In genomic region chr5:106785065-106785464, GRCm38 (mm10) we compare ENCODE assay signal across 12 mouse cellular contexts.
A peak's percentile ranks its signal among the peaks of the same experiment; 100 is the strongest.
DNase-seq lines count a peak whose midpoint lies in the region; ATAC-seq and TF ChIP-seq lines count a peak whose summit lies in the region.
"Had no signal": no experiment of that assay in that cellular context is flagged by ENCODE, and none has a peak within 500 bp of the region (broad histone marks: within the 10 kb centered on the region; RNA-seq: fewer than 3 reads in every experiment).

No protein-coding gene starts in this region.

- H3K79me2 ChIP-seq in heart, adult 2 months (replicated peaks; ENCODE audit: control insufficient read depth, insufficient read depth, low read length), result no peaks in the 10 kb centered on the region
- no peaks in the 10 kb centered on the region for H3K79me2 ChIP-seq in MEL (ENCODE audit: control insufficient read depth, insufficient read depth, low read length, poor library complexity)

- no peak for TF ChIP-seq POLR2A in heart, adult 2 months (IDR thresholded peaks at IDR 0.05; ENCODE audit: insufficient read depth, low read depth, low read length)
- no peak for TF ChIP-seq POLR2A in MEL (IDR thresholded peaks at IDR 0.05; ENCODE audit: control insufficient read depth in 1 of 2, insufficient read depth in 1 of 2, low read depth in 1 of 2, low read length in 2 of 2, poor library complexity in 1 of 2)

- no peaks in the 10 kb centered on the region for H3K36me3 ChIP-seq in heart, adult 2 months (ENCODE audit: control insufficient read depth, insufficient read depth, low read length)
- H3K36me3 ChIP-seq in MEL (ENCODE audit: control insufficient read depth in 1 of 2, insufficient read depth in 2 of 2, low read length in 2 of 2), result no peaks in the 10 kb centered on the region
- no peaks in the 10 kb centered on the region for H3K36me3 ChIP-seq in liver, embryonic 14.5 days (replicated peaks; ENCODE audit: control insufficient read depth, insufficient read depth, low read depth)

- H3K9ac ChIP-seq in heart, adult 2 months (ENCODE audit: low read depth, low read length), result no peak overlapping the region
- H3K9ac ChIP-seq in MEL (ENCODE audit: control insufficient read depth, low read depth, low read length, poor library complexity, severe bottlenecking), result no peak overlapping the region
- no peak overlapping the region for H3K9ac ChIP-seq in liver, embryonic 14.5 days (replicated peaks)

- H3K27ac ChIP-seq in heart, adult 2 months, result no peak overlapping the region
- no peak overlapping the region for H3K27ac ChIP-seq in layer of hippocampus, adult 2 months
- no peak overlapping the region for H3K27ac ChIP-seq in MEL (ENCODE audit: control insufficient read depth, low read depth, low read length)
- no peak overlapping the region for H3K27ac ChIP-seq in liver, embryonic 14.5 days

- no peak for DNase-seq in heart, adult 2 months
- DNase-seq in heart, postnatal 36 days, result no peak
- DNase-seq in layer of hippocampus, adult 2 months (ENCODE audit: low spot score in 2 of 2), result no peak
- DNase-seq in layer of hippocampus, postnatal 25 days (ENCODE audit: extremely low spot score in 1 of 2, low spot score in 1 of 2), result no peak
- DNase-seq in MEL (ENCODE audit: low read depth, low spot score), result no peak
- DNase-seq in liver, embryonic 14.5 days (ENCODE audit: low read depth in 3 of 3, low spot score in 3 of 3), result no peak
- DNase-seq in right cerebral cortex, postnatal 25 days, result no peak
- DNase-seq in Muller cell, postnatal 12 days (ENCODE audit: inconsistent ontology term), result no peak
- DNase-seq: adrenal gland, adult 8-10 months; B cell, adult 2 months; kidney, adult 8-10 months had no signal

- no peak for ATAC-seq in liver, embryonic 14.5 days (ENCODE audit: insufficient read depth)
- ATAC-seq: forebrain, embryonic 14.5 days had no signal

- TF ChIP-seq RAD21 in MEL (IDR thresholded peaks at IDR 0.05; ENCODE audit: low read depth, low read length), result no peak; the same call in none of the 2 replicates

- TF ChIP-seq EP300 in heart, adult 2 months (IDR thresholded peaks at IDR 0.05; ENCODE audit: insufficient read depth, low read depth, low read length), result no peak
- no peak for TF ChIP-seq EP300 in MEL (IDR thresholded peaks at IDR 0.05; ENCODE audit: low read depth in 1 of 2, low read length in 2 of 2)
- TF ChIP-seq EP300 in liver, embryonic 14.5 days (IDR thresholded peaks at IDR 0.05; ENCODE audit: low read depth), result no peak

- no peaks in the 10 kb centered on the region for H3K27me3 ChIP-seq in heart, adult 2 months (ENCODE audit: control insufficient read depth, insufficient read depth, low read length)
- H3K27me3 ChIP-seq in MEL (ENCODE audit: control insufficient read depth in 1 of 2, insufficient read depth in 2 of 2, low read length in 2 of 2), result no peaks in the 10 kb centered on the region
- H3K27me3 ChIP-seq in liver, embryonic 14.5 days (ENCODE audit: control insufficient read depth, insufficient read depth, low read length), result no peaks in the 10 kb centered on the region

- peak; percentile 50 for TF ChIP-seq CTCF in heart, adult 2 months (IDR thresholded peaks at IDR 0.05)
- TF ChIP-seq CTCF in layer of hippocampus, adult 2 months (conservative IDR thresholded peaks at IDR 0.05), result peak; percentile 41
- no peak; a peak in 1 of 6 replicates for TF ChIP-seq CTCF in MEL (IDR thresholded peaks at IDR 0.05 in 2 of 3, conservative IDR thresholded peaks at IDR 0.05 in 1 of 3; ENCODE audit: control insufficient read depth in 1 of 3, insufficient read depth in 1 of 3, low read depth in 2 of 3, low read length in 3 of 3, poor library complexity in 1 of 3, severe bottlenecking in 1 of 3)
- peak; percentile 36; the same call in 1 of the 2 replicates for TF ChIP-seq CTCF in liver, embryonic 14.5 days (IDR thresholded peaks at IDR 0.05; ENCODE audit: low read depth)

- no peaks in the 10 kb centered on the region for H3K9me3 ChIP-seq in MEL (replicated peaks; ENCODE audit: insufficient read depth, low read length)
- H3K9me3 ChIP-seq in liver, embryonic 14.5 days (ENCODE audit: control insufficient read depth, low read length), result no peaks in the 10 kb centered on the region

- 59% methylated on average over 2 of the region's 2 CpGs for WGBS in heart, adult 2 months
- 53% methylated on average over 2 of the region's 2 CpGs for WGBS in liver, embryonic 14.5 days (ENCODE audit: insufficient replicate concordance)

- no peak overlapping the region for H3K4me2 ChIP-seq in liver, embryonic 14.5 days (ENCODE audit: low read depth)

- H3K4me1 ChIP-seq in heart, adult 2 months (ENCODE audit: control insufficient read depth, insufficient read depth, low read length), result no peaks in the 10 kb centered on the region
- H3K4me1 ChIP-seq in MEL (ENCODE audit: control insufficient read depth in 1 of 2, insufficient read depth in 2 of 2, low read length in 2 of 2), result no peaks in the 10 kb centered on the region
- H3K4me1 ChIP-seq in liver, embryonic 14.5 days (replicated peaks; ENCODE audit: control insufficient read depth in 2 of 2, insufficient read depth in 2 of 2, low read length in 1 of 2), result peaks cover 0 to 8% of the 10 kb centered on the region in 2 experiments; a peak in 1 of 4 replicates

- intact Hi-C loops in heart, adult 2 months (cut with DNase I), result no loop called here
- intact Hi-C loops in heart, postnatal 36 days (cut with DNase I), result loop anchor here (5.0 kb wide), 1 partner anchor 323 kb away; no protein-coding TSS in a partner anchor

- H3K4me3 ChIP-seq in heart, adult 2 months, result no peak overlapping the region
- H3K4me3 ChIP-seq in layer of hippocampus, adult 2 months, result no peak overlapping the region
- no peak overlapping the region for H3K4me3 ChIP-seq in MEL (ENCODE audit: control insufficient read depth in 1 of 2, insufficient read depth in 1 of 2, low read depth in 2 of 2, low read length in 2 of 2)
- no peak overlapping the region for H3K4me3 ChIP-seq in liver, embryonic 14.5 days (ENCODE audit: insufficient read depth in 1 of 2, low read depth in 2 of 2, low read length in 2 of 2)

TF ChIP-seq in MEL, 35 proteins besides CTCF, POLR2A, EP300 and RAD21:
- TF ChIP-seq MXI1 (IDR thresholded peaks at IDR 0.05; ENCODE audit: low read depth, low read length) (no peak), SMC3 (IDR thresholded peaks at IDR 0.05; ENCODE audit: low read depth, low read length) (peak; percentile 13; the same call in 1 of the 2 replicates)

Comparison
In these comparisons a context has a peak if more than half of its experiments do, and no peak if none do; other contexts are left out.
1. CTCF ChIP-seq: peak in heart, adult 2 months (single experiment), layer of hippocampus, adult 2 months (single experiment) and liver, embryonic 14.5 days (single experiment); none in MEL (0 of 3).